Mouse (Mus musculus) lung, embryonic 14.5 days (tissue): ENCODE measurements at regions not wholly inside any gene's neighbourhood (a gene's known extent, or its start where the extent isn't known, plus 50 kb on each side); places are given as distances from the start of the nearest gene placed in this dataset.
A peak's percentile ranks its signal among the peaks of the same experiment; 100 is the strongest.

ENCODE experiments used
- ATAC-seq: fragments of 200-750 bp; cut with Nextera tagmentation; 2 replicates; pipeline ENCODE4 v1.8.0; 2017; ENCODE audit warnings: mild to moderate bottlenecking, moderate TSS enrichment, moderate library complexity; ENCODE audit not compliant: insufficient read depth
- DNase-seq: peaks from one replicate; pipeline ENCODE4 v3.0.0-alpha.2; 2015
- H3K27ac ChIP-seq: fragments of 300-500 bp; sonication (generic); 2 replicates; pipeline ENCODE4 v1.5.1; 2014; ENCODE audit warnings: low read depth, mild to moderate bottlenecking, moderate library complexity
- H3K27me3 ChIP-seq: fragments of 300-500 bp; sonication (generic); 2 replicates; pipeline ENCODE4 v1.6.1; 2014; ENCODE audit warnings: low read length, control low read depth; ENCODE audit not compliant: insufficient read depth
- H3K36me3 ChIP-seq: fragments of 300-500 bp; sonication (generic); 2 replicates; pipeline ENCODE4 v1.6.1; 2014; ENCODE audit warnings: control low read depth; ENCODE audit not compliant: insufficient read depth
- H3K4me1 ChIP-seq: fragments of 300-500 bp; sonication (generic); 2 replicates; pipeline ENCODE4 v1.6.1; 2014; ENCODE audit warnings: antibody characterized with exemption, control low read depth; ENCODE audit not compliant: insufficient read depth
- H3K4me2 ChIP-seq: fragments of 300-500 bp; sonication (generic); 2 replicates; pipeline ENCODE4 v1.6.1; 2014; ENCODE audit warnings: mild to moderate bottlenecking
- H3K4me3 ChIP-seq: fragments of 300-500 bp; sonication (generic); 2 replicates; pipeline ENCODE4 v1.5.1; 2014; ENCODE audit warnings: low read depth, low read length
- H3K9ac ChIP-seq: fragments of 300-500 bp; sonication (generic); 2 replicates; pipeline ENCODE4 v1.6.1; 2014
- H3K9me3 ChIP-seq: fragments of 300-500 bp; sonication (generic); 2 replicates; pipeline ENCODE4 v1.6.1; 2016; ENCODE audit warnings: low read depth, low read length, control low read depth
- CTCF ChIP-seq: IDR thresholded peaks from 2 replicates; pipeline ENCODE4 v1.5.1; 2016; ENCODE audit warnings: antibody characterized with exemption, low read depth
- WGBS: fragments of 180-500 bp; shearing (Covaris S2); extraction: QIAGEN DNeasy Blood & Tissue Kit; methylation state at CpG from one replicate; pipeline ENCODE4 v1.1.7; 2014; 5-methylcytosine and 5-hydroxymethylcytosine counted together

- no peak overlapping the region for H3K4me2 ChIP-seq
- H3K4me3 ChIP-seq = no peak overlapping the region
- TF ChIP-seq CTCF = no peak
- DNase-seq (no peak), ATAC-seq (no peak)
- H3K27ac ChIP-seq = no peak overlapping the region
- no peaks in the 10 kb centered on the region for H3K4me1 ChIP-seq
- no peaks in the 10 kb centered on the region for H3K36me3 ChIP-seq
- no peaks in the 10 kb centered on the region for H3K27me3 ChIP-seq
- H3K9me3 ChIP-seq = no peaks in the 10 kb centered on the region
- H3K9ac ChIP-seq = no peak overlapping the region
- WGBS = 80% methylated on average over 1 of the region's 1 CpGs
Measured at GRCm38 (mm10) chr12:96201855-96202254, 509.8 kb downstream of the Flrt2 start.

DNA sequence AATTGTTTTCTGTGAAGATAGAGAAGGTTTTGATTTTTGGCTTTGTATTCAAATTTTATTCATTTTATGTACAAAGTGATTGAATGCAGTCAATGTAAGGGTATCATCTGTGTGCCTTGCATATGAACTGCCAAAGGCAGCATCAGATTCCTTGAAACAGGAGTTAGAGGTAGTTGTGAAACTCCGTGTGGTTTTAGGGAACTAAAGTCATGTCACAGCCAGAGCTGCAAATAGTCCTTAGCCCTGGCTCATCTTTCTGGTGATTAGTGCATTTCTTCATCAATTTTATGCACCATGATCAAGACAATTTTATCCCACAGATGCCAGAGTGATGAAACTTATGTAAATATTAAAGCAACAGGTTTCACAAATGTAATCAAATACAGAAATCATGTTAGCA, 534.4 kb downstream of the Flrt2 start:
- Histone ChIP-seq H3K4me1 (no peaks in the 10 kb centered on the region), H3K4me2 (no peak overlapping the region), H3K27ac (no peak overlapping the region), H3K27me3 (no peaks in the 10 kb centered on the region), H3K36me3 (no peaks in the 10 kb centered on the region), H3K9ac (no peak overlapping the region), H3K9me3 (no peaks in the 10 kb centered on the region), H3K4me3 (no peak overlapping the region)
- no peak for ATAC-seq
- no peak for TF ChIP-seq CTCF
- 85% methylated on average over 1 of the region's 1 CpGs for WGBS
- DNase-seq = no peak

GRCm38 (mm10) chr12:96228714-96229113, 536.7 kb downstream of the Flrt2 start:
- no peak for ATAC-seq
- Histone ChIP-seq H3K4me1 (no peaks in the 10 kb centered on the region), H3K9ac (no peak overlapping the region), H3K27ac (no peak overlapping the region), H3K27me3 (no peaks in the 10 kb centered on the region), H3K9me3 (no peaks in the 10 kb centered on the region), H3K4me3 (no peak overlapping the region), H3K4me2 (no peak overlapping the region), H3K36me3 (no peaks in the 10 kb centered on the region)
- no peak for DNase-seq
- 88% methylated on average over 3 of the region's 3 CpGs for WGBS
- TF ChIP-seq CTCF = no peak

DNA sequence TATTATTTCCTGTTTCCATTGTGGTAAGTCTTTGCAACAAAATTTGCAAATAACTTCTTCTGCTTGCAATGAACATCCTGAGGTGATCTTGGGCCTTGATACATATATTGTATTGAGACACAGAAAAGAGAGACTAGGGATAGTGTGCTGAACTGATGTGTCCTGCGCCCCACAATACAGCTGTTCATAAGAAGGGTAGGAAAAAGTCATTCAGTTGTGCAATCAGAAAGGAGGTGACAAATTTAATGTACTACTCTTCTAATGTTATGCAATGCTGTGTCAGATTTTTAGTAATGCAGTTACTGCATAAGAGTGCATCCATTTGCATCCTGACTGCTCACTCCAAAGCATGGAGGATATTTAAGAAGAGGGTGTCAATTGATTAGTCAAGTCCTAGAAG, 543.5 kb downstream of the Flrt2 start:
- WGBS = 85% methylated on average over 1 of the region's 1 CpGs
- Histone ChIP-seq H3K4me2 (no peak overlapping the region), H3K36me3 (no peaks in the 10 kb centered on the region), H3K27me3 (no peaks in the 10 kb centered on the region), H3K4me1 (no peaks in the 10 kb centered on the region), H3K27ac (no peak overlapping the region), H3K9ac (no peak overlapping the region), H3K4me3 (no peak overlapping the region), H3K9me3 (no peaks in the 10 kb centered on the region)
- ATAC-seq = no peak
- TF ChIP-seq CTCF = no peak
- no peak for DNase-seq

DNA sequence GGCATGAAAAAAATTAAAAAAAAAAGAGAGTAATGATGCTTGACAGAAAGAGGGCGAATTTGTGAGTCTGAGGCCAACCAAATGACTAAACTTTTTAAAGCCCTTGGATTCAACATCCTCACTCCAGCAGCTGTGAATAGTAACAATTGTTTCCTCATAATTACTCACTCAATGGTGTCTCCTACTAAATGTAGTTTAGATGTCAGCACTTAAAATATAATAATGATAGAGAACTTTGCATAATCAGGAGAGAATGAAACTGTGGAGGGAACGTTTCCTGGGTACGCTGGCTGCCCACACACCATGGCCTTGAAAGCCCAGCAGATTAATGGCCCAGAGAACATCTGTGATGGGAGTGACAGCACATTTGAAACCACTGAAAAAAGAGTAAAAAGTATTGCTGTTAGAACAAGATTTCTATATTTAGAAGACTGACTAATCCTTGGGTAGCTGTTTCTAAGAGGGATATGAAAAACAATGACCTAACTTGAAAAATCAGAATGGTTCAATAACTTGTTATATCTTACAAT, 544.0 kb downstream of the Flrt2 start:
- no peak for DNase-seq
- H3K36me3 ChIP-seq = no peaks in the 10 kb centered on the region
- WGBS = 51% methylated on average over 3 of the region's 3 CpGs
- no peak for ATAC-seq
- no peaks in the 10 kb centered on the region for H3K4me1 ChIP-seq
- H3K9me3 ChIP-seq = no peaks in the 10 kb centered on the region
- H3K9ac ChIP-seq = no peak overlapping the region
- H3K27me3 ChIP-seq = no peaks in the 10 kb centered on the region
- H3K4me2 ChIP-seq = no peak overlapping the region
- H3K4me3 ChIP-seq = no peak overlapping the region
- no peak for TF ChIP-seq CTCF
- no peak overlapping the region for H3K27ac ChIP-seq

DNA sequence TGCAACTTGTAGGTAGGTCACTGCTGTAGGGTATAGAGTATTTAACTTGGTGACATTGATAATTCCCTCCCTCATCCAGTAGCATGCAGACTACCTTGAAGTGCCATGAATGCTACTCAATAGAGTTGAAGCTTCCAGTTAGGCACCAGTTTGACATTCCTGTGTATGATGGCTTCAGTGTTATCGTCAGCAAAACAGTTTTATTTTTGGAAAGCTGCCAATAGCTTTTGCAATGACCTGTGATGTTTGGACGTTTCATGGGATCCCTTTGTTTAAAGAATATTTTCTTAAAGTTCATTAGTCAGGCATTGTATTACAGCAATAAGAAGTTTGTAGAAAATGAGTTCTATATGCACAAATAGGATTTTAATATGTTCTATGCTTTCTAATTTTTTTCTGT, 547.6 kb downstream of the Flrt2 start:
- peak; percentile 69 for DNase-seq

DNA sequence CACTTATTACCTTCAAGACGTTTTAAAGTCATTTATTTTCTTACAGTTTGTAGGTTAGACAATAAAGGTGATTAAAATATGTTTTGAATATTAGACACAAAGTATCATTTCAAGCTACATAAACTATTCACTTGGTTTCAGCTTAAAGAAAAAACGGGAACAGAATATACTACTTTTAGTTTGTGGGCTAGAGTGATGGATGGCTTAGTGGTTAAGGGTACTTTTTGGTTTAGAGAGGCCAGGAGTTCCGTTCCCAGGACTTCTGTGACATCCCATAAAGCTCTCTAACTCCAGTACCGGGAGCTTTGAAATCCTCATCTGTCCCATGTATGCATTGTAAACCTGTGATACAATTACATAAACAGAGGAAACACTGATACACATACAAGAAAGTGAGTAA, 570.0 kb downstream of the Flrt2 start:
- 47% methylated on average over 4 of the region's 4 CpGs for WGBS
- Histone ChIP-seq H3K9me3 (no peaks in the 10 kb centered on the region), H3K27me3 (no peaks in the 10 kb centered on the region), H3K9ac (no peak overlapping the region), H3K27ac (no peak overlapping the region), H3K4me1 (no peaks in the 10 kb centered on the region), H3K4me2 (no peak overlapping the region), H3K36me3 (no peaks in the 10 kb centered on the region), H3K4me3 (no peak overlapping the region)
- TF ChIP-seq CTCF = no peak
- ATAC-seq (no peak), DNase-seq (no peak)

More for the DNA sequence above, 547.6 kb downstream of the Flrt2 start:
- peak; percentile 63; the same call in 1 of the 2 replicates for ATAC-seq
- Histone ChIP-seq H3K4me2 (no peak overlapping the region), H3K9me3 (no peaks in the 10 kb centered on the region), H3K4me1 (no peaks in the 10 kb centered on the region), H3K36me3 (no peaks in the 10 kb centered on the region), H3K27ac (no peak overlapping the region), H3K27me3 (no peaks in the 10 kb centered on the region), H3K4me3 (no peak overlapping the region), H3K9ac (no peak overlapping the region)
- no peak for TF ChIP-seq CTCF
- WGBS = 16% methylated on average over 2 of the region's 2 CpGs

DNA sequence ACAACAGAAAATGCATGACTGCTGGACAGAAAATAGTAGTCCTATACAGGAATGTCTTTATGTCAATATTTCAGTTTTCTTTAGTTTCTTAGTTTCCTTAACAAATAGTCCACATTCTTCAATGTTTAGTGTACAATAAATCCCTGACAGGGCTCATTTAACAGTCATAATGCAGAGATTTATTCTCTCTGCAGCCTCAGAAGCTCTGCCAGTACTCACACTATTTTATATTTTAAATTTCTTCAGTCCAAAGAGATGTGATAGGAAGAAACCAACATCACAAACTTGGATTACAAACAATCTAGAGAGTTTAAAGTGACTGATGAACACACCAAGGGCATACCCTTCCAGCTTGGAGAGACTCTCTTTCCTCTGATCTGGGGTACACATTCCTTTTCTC, 583.9 kb downstream of the Flrt2 start:
- H3K27ac ChIP-seq = no peak overlapping the region
- H3K4me3 ChIP-seq = no peak overlapping the region
- H3K9ac ChIP-seq = no peak overlapping the region
- no peaks in the 10 kb centered on the region for H3K36me3 ChIP-seq
- no peak for DNase-seq
- no peak for TF ChIP-seq CTCF
- no peaks in the 10 kb centered on the region for H3K27me3 ChIP-seq
- no peaks in the 10 kb centered on the region for H3K4me1 ChIP-seq
- H3K4me2 ChIP-seq = no peak overlapping the region
- no peak for ATAC-seq
- no peaks in the 10 kb centered on the region for H3K9me3 ChIP-seq
